Mouse (Mus musculus): ENCODE measurements at regions not wholly inside any gene's neighbourhood (a gene's known extent, or its start where the extent isn't known, plus 50 kb on each side); places are given as distances from the start of the nearest gene placed in this dataset.

DNA sequence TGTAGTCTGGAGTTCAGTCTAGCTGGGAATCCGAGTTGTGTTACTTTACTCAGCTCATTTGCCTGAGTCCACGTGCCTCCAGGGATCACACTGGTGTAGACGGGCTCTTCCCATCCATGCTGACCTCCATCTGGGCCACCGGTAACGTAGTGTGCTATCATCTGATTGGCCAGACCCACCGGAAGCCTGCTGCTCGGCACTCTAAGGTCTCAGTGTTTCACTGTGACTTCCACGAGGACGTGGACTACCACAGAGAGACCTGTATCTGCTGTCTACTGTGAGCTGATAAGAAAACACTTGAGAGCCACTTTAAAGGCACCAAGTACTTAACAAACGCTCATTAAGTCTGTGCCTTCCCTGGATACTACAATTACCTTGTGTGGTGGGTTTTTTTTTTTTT is 262.8 kb upstream of the Nr5a2 start:
- TF ChIP-seq CTCF (IDR thresholded peaks at IDR 0.05; ENCODE audit: low read depth) (no peak), EP300 (IDR thresholded peaks at IDR 0.05; ENCODE audit: low read depth) (no peak)
